Mouse (Mus musculus) neural tube, embryonic 12.5 days (tissue): ENCODE data around the gene Slc35f3. TPM values are rescaled to one million over a fixed set of nuclear protein-coding genes. Genes with fewer than 3 reads are reported as not detected.
A peak's percentile ranks its signal among the peaks of the same experiment; 100 is the strongest.
"Not testable (repeated sequence)": the region's sequence is repeated elsewhere in the genome, so short reads cannot be mapped to it uniquely, and the experiment has no call there.

Source experiments
- ATAC-seq: fragments of 200-750 bp; cut with Nextera tagmentation; 2 replicates; pipeline ENCODE4 v1.8.0; 2017; ENCODE audit warnings: low read depth, mild to moderate bottlenecking, moderate TSS enrichment, moderate library complexity; ENCODE audit not compliant: low FRiP score
- H3K27ac ChIP-seq: fragments of 300-500 bp; sonication (generic); 2 replicates; pipeline ENCODE4 v1.5.1; 2016
- H3K27me3 ChIP-seq: fragments of 300-500 bp; sonication (generic); replicated peaks from 2 replicates; pipeline ENCODE4 v1.6.1; 2016; ENCODE audit warnings: mild to moderate bottlenecking
- H3K36me3 ChIP-seq: fragments of 300-500 bp; sonication (generic); 2 replicates; pipeline ENCODE4 v1.6.1; 2016; ENCODE audit warnings: mild to moderate bottlenecking
- H3K4me1 ChIP-seq: fragments of 300-500 bp; sonication (generic); 2 replicates; pipeline ENCODE4 v1.6.1; 2016
- H3K4me2 ChIP-seq: fragments of 300-500 bp; sonication (generic); replicated peaks from 2 replicates; pipeline ENCODE4 v1.6.1; 2016; ENCODE audit warnings: mild to moderate bottlenecking
- H3K4me3 ChIP-seq: fragments of 300-500 bp; sonication (generic); 2 replicates; pipeline ENCODE4 v1.5.1; 2016
- H3K9ac ChIP-seq: fragments of 300-500 bp; sonication (generic); 2 replicates; pipeline ENCODE4 v1.6.1; 2016; ENCODE audit warnings: mild to moderate bottlenecking
- H3K9me3 ChIP-seq: fragments of 300-500 bp; sonication (generic); 2 replicates; pipeline ENCODE4 v1.6.1; 2016; ENCODE audit warnings: mild to moderate bottlenecking
- WGBS: fragments of 180-500 bp; shearing (Covaris S2); methylation state at CpG from one replicate; pipeline ENCODE4 v1.1.7; 2016; 5-methylcytosine and 5-hydroxymethylcytosine counted together
- polyA plus RNA-seq: library from polyadenylated mRNA; unstranded; fragments of >200 nt; fragmentation: Nextera tagmentation; extraction: Ambion mirVana; gene quantifications from 2 replicates; pipeline ENCODE4 v1.2.1, GENCODE M21; 2016

The Slc35f3 gene
- polyA plus RNA-seq, 1 experiment from 2014 or later: 0.61 TPM

DNA sequence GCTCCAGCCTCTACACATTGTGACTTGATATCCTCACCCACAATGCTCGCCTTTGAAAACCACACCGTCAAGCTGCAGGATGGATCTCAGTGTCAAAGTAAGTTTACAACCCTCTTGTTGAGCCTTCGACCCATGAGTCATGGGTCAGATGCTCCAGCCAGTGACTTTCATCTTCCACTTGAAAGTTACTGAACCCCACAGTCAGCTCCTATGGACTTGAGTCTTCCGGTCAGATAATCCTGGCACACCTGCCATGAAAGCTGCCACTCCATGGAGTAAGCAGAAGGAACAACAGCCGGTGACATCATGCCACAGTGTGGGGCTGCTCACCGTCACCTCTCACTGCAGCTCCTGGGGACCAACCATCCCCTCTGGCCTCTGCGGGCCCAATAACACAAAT is 82.9 kb downstream of the Slc35f3 start:
- WGBS: 73% methylated on average over 7 of the region's 7 CpGs
- H3K4me1 ChIP-seq: no peaks in the 10 kb centered on the region
- H3K27ac ChIP-seq: no peak overlapping the region
- H3K9me3 ChIP-seq: no peaks in the 10 kb centered on the region
- no peaks in the 10 kb centered on the region for H3K27me3 ChIP-seq
- no peak overlapping the region for H3K4me2 ChIP-seq
- no peak overlapping the region for H3K9ac ChIP-seq
- no peak for ATAC-seq
- no peak overlapping the region for H3K4me3 ChIP-seq
- no peaks in the 10 kb centered on the region for H3K36me3 ChIP-seq

DNA sequence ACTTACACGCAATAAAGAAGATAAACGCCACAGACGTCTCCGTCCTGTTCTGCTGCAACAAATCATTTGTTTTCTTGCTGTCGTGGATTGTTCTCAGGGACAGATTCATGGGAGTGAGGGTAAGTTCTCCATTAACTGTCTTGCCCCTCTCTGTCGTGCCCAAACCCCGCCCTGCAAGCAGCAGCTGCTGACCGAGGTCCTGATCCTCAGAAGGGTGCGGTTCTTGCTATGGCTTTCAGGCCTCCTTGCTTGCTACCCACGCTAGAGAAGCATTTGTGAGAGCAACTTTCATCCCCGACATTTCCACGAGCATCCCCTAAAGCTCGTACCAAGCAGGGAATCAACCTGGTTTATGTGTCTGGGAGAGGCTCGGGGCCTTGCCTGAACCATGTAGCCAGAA is 83.9 kb downstream of the Slc35f3 start:
- H3K4me1 ChIP-seq: no peaks in the 10 kb centered on the region
- ATAC-seq: no peak
- H3K4me3 ChIP-seq: no peak overlapping the region
- no peaks in the 10 kb centered on the region for H3K9me3 ChIP-seq
- H3K27ac ChIP-seq: no peak overlapping the region
- no peak overlapping the region for H3K9ac ChIP-seq
- H3K36me3 ChIP-seq: no peaks in the 10 kb centered on the region
- WGBS: 42% methylated on average over 14 of the region's 14 CpGs
- H3K27me3 ChIP-seq: no peaks in the 10 kb centered on the region
- H3K4me2 ChIP-seq: no peak overlapping the region

DNA sequence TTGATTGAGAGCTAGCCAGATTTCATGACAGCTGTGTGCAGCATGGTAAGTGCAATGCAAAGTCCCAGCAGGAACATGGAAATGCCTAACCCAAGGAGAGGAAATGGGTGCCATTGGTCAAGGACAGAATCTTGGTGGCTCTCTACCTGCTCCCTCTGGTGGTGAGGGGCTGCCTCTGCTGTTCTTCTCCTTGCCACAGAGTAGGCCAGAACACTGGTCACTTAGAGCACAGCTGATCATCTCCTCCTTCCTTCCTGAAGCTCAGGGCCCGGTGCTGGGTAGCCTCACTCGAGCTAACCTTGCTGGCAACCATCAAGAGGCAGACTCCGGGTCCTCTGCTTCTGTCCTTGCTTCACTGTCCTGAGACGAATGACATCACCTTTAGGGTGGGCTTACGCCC is 84.4 kb downstream of the Slc35f3 start:
- Histone ChIP-seq H3K36me3 (no peaks in the 10 kb centered on the region), H3K9me3 (no peaks in the 10 kb centered on the region), H3K9ac (no peak overlapping the region), H3K4me1 (no peaks in the 10 kb centered on the region), H3K4me2 (no peak overlapping the region), H3K27ac (no peak overlapping the region), H3K4me3 (no peak overlapping the region), H3K27me3 (no peaks in the 10 kb centered on the region)
- 68% methylated on average over 5 of the region's 5 CpGs for WGBS
- no peak for ATAC-seq

- Histone ChIP-seq H3K9ac (no peak overlapping the region), H3K4me2 (no peak overlapping the region), H3K9me3 (no peaks in the 10 kb centered on the region), H3K27me3 (no peaks in the 10 kb centered on the region), H3K36me3 (no peaks in the 10 kb centered on the region), H3K4me3 (no peak overlapping the region), H3K4me1 (no peaks in the 10 kb centered on the region), H3K27ac (no peak overlapping the region)
- WGBS: 87% methylated on average over 4 of the region's 4 CpGs
- no peak for ATAC-seq
These were observed 89.2 kb downstream of the Slc35f3 start for GRCm38 (mm10) chr8:126387566-126387965.

- Histone ChIP-seq H3K4me1 (peaks cover 5% of the 10 kb centered on the region; the same call in 1 of the 2 replicates), H3K36me3 (no peaks in the 10 kb centered on the region), H3K9ac (no peak overlapping the region), H3K4me2 (no peak overlapping the region), H3K27ac (no peak overlapping the region), H3K27me3 (no peaks in the 10 kb centered on the region), H3K4me3 (no peak overlapping the region), H3K9me3 (no peaks in the 10 kb centered on the region)
- ATAC-seq: no peak
- WGBS: 78% methylated on average over 2 of the region's 2 CpGs
These were observed 93.2 kb downstream of the Slc35f3 start for GRCm38 (mm10) chr8:126391541-126391940.

DNA sequence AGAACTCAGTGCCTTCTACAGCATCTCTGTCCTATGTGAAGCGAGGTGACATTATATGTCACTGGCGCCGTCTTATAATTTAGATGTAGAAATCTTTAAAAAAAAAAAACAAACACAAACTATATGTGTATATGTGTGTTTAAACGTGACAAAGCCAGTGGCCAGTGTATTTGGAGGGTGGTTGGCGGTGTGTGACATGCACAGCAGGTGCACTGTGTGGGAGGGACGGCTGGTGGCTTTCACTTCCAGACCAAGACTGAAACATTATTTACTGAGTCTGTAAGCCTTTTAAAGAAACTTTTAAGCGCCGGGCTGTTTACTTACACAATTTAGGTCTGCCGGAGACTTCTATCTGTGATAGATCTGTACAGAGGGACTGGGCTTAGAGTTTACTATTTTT is 97.0 kb downstream of the Slc35f3 start:
- Histone ChIP-seq H3K9me3 (no peaks in the 10 kb centered on the region), H3K9ac (no peak overlapping the region), H3K4me3 (no peak overlapping the region), H3K4me2 (no peak overlapping the region), H3K4me1 (peaks cover 5% of the 10 kb centered on the region; the same call in 1 of the 2 replicates), H3K27ac (no peak overlapping the region), H3K27me3 (no peaks in the 10 kb centered on the region), H3K36me3 (no peaks in the 10 kb centered on the region)
- WGBS: 70% methylated on average over 9 of the region's 9 CpGs
- no peak for ATAC-seq

- Histone ChIP-seq H3K4me1 (peaks cover 5% of the 10 kb centered on the region; the same call in 1 of the 2 replicates), H3K36me3 (no peaks in the 10 kb centered on the region), H3K27me3 (no peaks in the 10 kb centered on the region), H3K27ac (no peak overlapping the region), H3K9ac (no peak overlapping the region), H3K4me3 (no peak overlapping the region), H3K9me3 (no peaks in the 10 kb centered on the region), H3K4me2 (no peak overlapping the region)
- ATAC-seq: no peak
- WGBS: 52% methylated on average over 5 of the region's 5 CpGs
These were observed 97.6 kb downstream of the Slc35f3 start for GRCm38 (mm10) chr8:126395917-126396316.

DNA sequence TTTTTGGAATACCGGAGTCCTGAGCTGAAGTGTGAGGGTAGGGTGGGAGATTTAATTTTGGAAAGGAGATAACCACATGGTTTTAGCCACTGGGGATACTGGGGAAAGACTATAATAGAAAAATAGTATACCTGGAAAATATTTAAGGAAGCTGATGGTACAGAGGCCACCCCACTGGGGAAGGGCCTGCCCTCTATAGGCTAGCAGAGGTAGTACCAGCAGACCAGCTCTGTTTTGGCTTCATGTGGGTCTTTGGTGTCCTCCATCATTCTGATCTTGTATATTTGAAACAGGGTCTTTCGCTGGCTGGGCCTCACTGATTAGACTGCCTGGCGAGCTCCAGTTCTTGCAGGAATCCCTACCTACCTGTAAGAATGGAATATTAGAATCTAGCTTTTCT is 100.0 kb downstream of the Slc35f3 start:
- 66% methylated on average over 3 of the region's 3 CpGs for WGBS
- no peaks in the 10 kb centered on the region for H3K27me3 ChIP-seq
- H3K4me2 ChIP-seq: no peak overlapping the region
- no peak overlapping the region for H3K4me3 ChIP-seq
- H3K27ac ChIP-seq: no peak overlapping the region
- H3K36me3 ChIP-seq: no peaks in the 10 kb centered on the region
- no peak overlapping the region for H3K9ac ChIP-seq
- peaks cover 5% of the 10 kb centered on the region; the same call in 1 of the 2 replicates for H3K4me1 ChIP-seq
- H3K9me3 ChIP-seq: no peaks in the 10 kb centered on the region
- no peak for ATAC-seq

GRCm38 (mm10) chr8:126404550-126404949 is 106.2 kb downstream of the Slc35f3 start:
- not testable (repeated sequence) for H3K4me3 ChIP-seq, H3K27me3 ChIP-seq, H3K27ac ChIP-seq

DNA sequence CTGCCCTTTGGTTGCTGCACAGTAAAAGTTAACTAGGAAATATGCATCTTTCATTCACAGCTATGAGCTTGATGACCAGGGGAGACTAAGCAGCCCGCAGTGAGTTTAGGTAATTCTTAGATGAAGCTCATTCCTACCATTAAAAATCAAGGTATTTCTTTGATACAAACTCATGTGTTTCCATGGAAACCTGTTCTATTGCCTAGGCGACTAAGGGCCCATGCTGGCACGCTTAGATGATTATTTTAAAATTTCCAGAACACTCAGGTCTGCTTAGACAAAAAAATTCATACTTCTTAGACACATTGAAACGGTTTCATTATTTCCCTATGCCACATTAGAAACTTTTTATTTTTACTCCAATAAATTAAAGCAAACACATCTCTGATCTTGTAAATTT is 106.7 kb downstream of the Slc35f3 start:
- H3K27ac ChIP-seq: no peak overlapping the region
- no peaks in the 10 kb centered on the region for H3K4me1 ChIP-seq
- H3K36me3 ChIP-seq: no peaks in the 10 kb centered on the region
- H3K4me2 ChIP-seq: no peak overlapping the region
- WGBS: 81% methylated on average over 4 of the region's 4 CpGs
- H3K9ac ChIP-seq: no peak overlapping the region
- H3K9me3 ChIP-seq: no peaks in the 10 kb centered on the region
- no peaks in the 10 kb centered on the region for H3K27me3 ChIP-seq
- H3K4me3 ChIP-seq: no peak overlapping the region
- ATAC-seq: no peak

More at GRCm38 (mm10) chr8:126404550-126404949, 106.2 kb downstream of the Slc35f3 start:
- not testable (repeated sequence) for H3K4me2 ChIP-seq, H3K36me3 ChIP-seq, H3K9me3 ChIP-seq, ATAC-seq, H3K4me1 ChIP-seq, H3K9ac ChIP-seq

- H3K9me3 ChIP-seq: no peaks in the 10 kb centered on the region
- 85% methylated on average over 3 of the region's 3 CpGs for WGBS
- no peaks in the 10 kb centered on the region for H3K27me3 ChIP-seq
- peaks cover 11% of the 10 kb centered on the region for H3K4me1 ChIP-seq
- peaks cover 2% of the 10 kb centered on the region for H3K36me3 ChIP-seq
- no peak overlapping the region for H3K27ac ChIP-seq
- no peak overlapping the region for H3K9ac ChIP-seq
- H3K4me3 ChIP-seq: no peak overlapping the region
- no peak for ATAC-seq
- H3K4me2 ChIP-seq: no peak overlapping the region
These were observed 122.5 kb downstream of the Slc35f3 start for GRCm38 (mm10) chr8:126420834-126421233.

GRCm38 (mm10) chr8:126422174-126422919 is 124.0 kb downstream of the Slc35f3 start, which contains the start of gene Coa6:
TSS of gene Coa6 (plus strand) at chr8:126422515.
- WGBS: under 1% methylated on average over 61 of the region's 61 CpGs
- peak within 1 kb of the TSS; percentile 86 for H3K9ac ChIP-seq
- peak within 1 kb of the TSS; percentile 27; the same call in 1 of the 2 replicates for H3K27ac ChIP-seq
- H3K4me3 ChIP-seq: peak within 1 kb of the TSS; percentile 86
- H3K4me1 ChIP-seq: peaks cover 11% of the 10 kb centered on the region
- no peaks in the 10 kb centered on the region for H3K27me3 ChIP-seq
- peaks cover 16% of the 10 kb centered on the region for H3K36me3 ChIP-seq
- ATAC-seq: peak; percentile 98
- no peaks in the 10 kb centered on the region for H3K9me3 ChIP-seq
- H3K4me2 ChIP-seq: peak within 1 kb of the TSS; percentile 76

DNA sequence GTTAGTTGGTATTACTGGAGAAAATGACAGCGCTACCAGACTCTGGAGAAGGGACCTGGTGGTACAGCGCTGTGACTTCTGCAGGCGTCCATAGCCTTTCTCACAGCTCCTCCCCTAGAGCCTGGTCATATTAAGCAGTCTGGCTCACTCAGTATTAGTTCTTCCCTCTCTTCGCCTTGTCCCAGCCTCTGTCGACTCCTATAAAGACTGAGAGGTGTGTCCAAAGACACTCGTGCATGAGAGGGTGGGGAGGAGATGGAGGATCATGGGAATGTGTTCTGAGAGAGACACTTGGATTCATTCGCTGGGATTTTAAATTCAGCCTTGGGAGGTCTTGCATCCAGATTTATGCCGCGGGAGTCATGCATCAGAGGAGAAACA is 124.6 kb downstream of the Slc35f3 start:
- Histone ChIP-seq H3K4me2 (peak overlapping the region; percentile 76), H3K36me3 (peaks cover 22% of the 10 kb centered on the region), H3K9ac (peak overlapping the region; percentile 86), H3K4me3 (peak overlapping the region; percentile 86), H3K4me1 (peaks cover 11% of the 10 kb centered on the region), H3K9me3 (no peaks in the 10 kb centered on the region), H3K27me3 (no peaks in the 10 kb centered on the region), H3K27ac (no peak overlapping the region)
- WGBS: 10% methylated on average over 9 of the region's 9 CpGs
- ATAC-seq: peak; percentile 65
